ENCODE assay signal across 24 mouse cellular contexts in genomic region chr5:125907332-125907731, GRCm38 (mm10).
DNase-seq lines count a peak whose midpoint lies in the region; ATAC-seq and TF ChIP-seq lines count a peak whose summit lies in the region.
"Had no signal": no experiment of that assay in that cellular context is flagged by ENCODE, and none has a peak within 500 bp of the region (broad histone marks: within the 10 kb centered on the region; RNA-seq: fewer than 3 reads in every experiment).

No protein-coding gene starts in this region.

- no peak for ATAC-seq in heart, embryonic 12.5 days (ENCODE audit: insufficient number of reproducible peaks, low FRiP score)
- ATAC-seq: activated CD4-positive, CD25-positive, alpha-beta regulatory T cell, adult 4 months; forebrain, embryonic 13.5 days; forebrain, embryonic 15.5 days; forebrain, postnatal 0 days; Patski had no signal

- H3K4me2 ChIP-seq in heart, embryonic 12.5 days = no peak overlapping the region
- H3K4me2 ChIP-seq: embryonic facial prominence, embryonic 12.5 days; forebrain, embryonic 13.5 days; forebrain, embryonic 15.5 days had no signal

- no peak overlapping the region for H3K27ac ChIP-seq in heart, embryonic 12.5 days (ENCODE audit: poor library complexity, severe bottlenecking)
- peak overlapping the region; percentile 81 for H3K27ac ChIP-seq in left cerebral cortex, adult 2 months
- peak overlapping the region; percentile 95 for H3K27ac ChIP-seq in cortical plate, adult 2 months (ENCODE audit: insufficient read depth, low read length)
- H3K27ac ChIP-seq: embryonic facial prominence, embryonic 10.5 days; embryonic facial prominence, embryonic 12.5 days; forebrain, embryonic 13.5 days; forebrain, embryonic 15.5 days had no signal

- H3K9ac ChIP-seq in heart, embryonic 12.5 days = no peak overlapping the region
- H3K9ac ChIP-seq: embryonic facial prominence, embryonic 12.5 days; forebrain, embryonic 13.5 days; forebrain, embryonic 15.5 days; forebrain, postnatal 0 days had no signal

- 79% methylated on average over 4 of the region's 4 CpGs for WGBS in heart, embryonic 12.5 days

- no peaks in the 10 kb centered on the region for H3K36me3 ChIP-seq in heart, embryonic 12.5 days
- H3K36me3 ChIP-seq: embryonic facial prominence, embryonic 10.5 days; embryonic facial prominence, embryonic 12.5 days; forebrain, embryonic 15.5 days; G1E had no signal

- DNase-seq in heart, adult 11 months = peak; percentile 2
- DNase-seq in left cerebral cortex, adult 2 months (ENCODE audit: extremely low spot score in 1 of 2, low spot score in 2 of 2) = no peak
- no peak for DNase-seq in left cerebral cortex, postnatal 36 days (ENCODE audit: low spot score in 2 of 2)
- DNase-seq in liver = no peak
- DNase-seq: adrenal gland, adult 8-10 months; adrenal gland, postnatal 14 days; adrenal gland, postnatal 36 days; cerebellum, adult 11 months; cerebellum, adult 18-20 months; cerebellum, adult 8-10 months; cerebellum, adult 9-11 months; cerebellum, postnatal 14 days; cerebellum, postnatal 36 days; forebrain, postnatal 0 days had no signal

- peaks cover 30% of the 10 kb centered on the region for H3K9me3 ChIP-seq in heart, embryonic 12.5 days (replicated peaks)
- H3K9me3 ChIP-seq: embryonic facial prominence, embryonic 10.5 days; embryonic facial prominence, embryonic 12.5 days; forebrain, embryonic 15.5 days had no signal

- no peak overlapping the region for H3K4me3 ChIP-seq in heart, embryonic 12.5 days
- H3K4me3 ChIP-seq in left cerebral cortex, adult 2 months = no peak overlapping the region
- H3K4me3 ChIP-seq in cortical plate, adult 2 months (ENCODE audit: insufficient read depth, low read length) = no peak overlapping the region
- H3K4me3 ChIP-seq: embryonic facial prominence, embryonic 10.5 days; embryonic facial prominence, embryonic 12.5 days; forebrain, embryonic 13.5 days; forebrain, embryonic 15.5 days had no signal

- no peaks in the 10 kb centered on the region for H3K4me1 ChIP-seq in heart, embryonic 12.5 days (replicated peaks)
- peaks cover 7% of the 10 kb centered on the region for H3K4me1 ChIP-seq in cortical plate, adult 2 months (ENCODE audit: control insufficient read depth, insufficient read depth, low read length)
- H3K4me1 ChIP-seq: embryonic facial prominence, embryonic 10.5 days; embryonic facial prominence, embryonic 12.5 days; forebrain, embryonic 13.5 days; forebrain, embryonic 15.5 days had no signal

- intact Hi-C loops in left cerebral cortex, adult 2 months (cut with DNase I) = loop anchor here (2.0 to 10.0 kb wide), 3 partner anchors 79 to 375 kb away; partner anchors contain the start of gene Tmem132b
- intact Hi-C loops in left cerebral cortex, postnatal 36 days (cut with DNase I) = loop anchor here (5.0 kb wide), 2 partner anchors 100 to 160 kb away; no protein-coding TSS in a partner anchor

- no peak for TF ChIP-seq CTCF in left cerebral cortex, adult 2 months (IDR thresholded peaks at IDR 0.05)
- no peak for TF ChIP-seq CTCF in cortical plate, adult 2 months (IDR thresholded peaks at IDR 0.05; ENCODE audit: extremely low read depth, insufficient read depth, low read length)

- H3K27me3 ChIP-seq in heart, embryonic 12.5 days (replicated peaks) = no peaks in the 10 kb centered on the region
- H3K27me3 ChIP-seq: CH12.LX; embryonic facial prominence, embryonic 12.5 days; forebrain, embryonic 13.5 days; forebrain, embryonic 15.5 days; Patski had no signal

- no peak for TF ChIP-seq POLR2A in cortical plate, adult 2 months (IDR thresholded peaks at IDR 0.05; ENCODE audit: extremely low read depth, insufficient read depth, low read length)
